ENCODE assay signal across 9 mouse cellular contexts in genomic region chr2:157715586-157716191, GRCm38 (mm10). TPM values are rescaled to one million over a fixed set of nuclear protein-coding genes. Genes with fewer than 3 reads are reported as not detected.
DNase-seq lines count a peak whose midpoint lies in the region; ATAC-seq lines count a peak whose summit lies in the region.
"Had no signal": no experiment of that assay in that cellular context is flagged by ENCODE, and none has a peak within 500 bp of the region (broad histone marks: within the 10 kb centered on the region; RNA-seq: fewer than 3 reads in every experiment).

No protein-coding gene starts in this region.

- H3K9ac ChIP-seq in hindbrain, embryonic 15.5 days: no peak overlapping the region

- H3K4me1 ChIP-seq in hindbrain, embryonic 15.5 days (replicated peaks): peaks cover 21% of the 10 kb centered on the region

- H3K36me3 ChIP-seq in hindbrain, embryonic 15.5 days: no peaks in the 10 kb centered on the region

- peak; percentile 74; the same call in 1 of the 2 replicates for ATAC-seq in hindbrain, embryonic 15.5 days (ENCODE audit: low FRiP score, low read depth)

- H3K27ac ChIP-seq in hindbrain, embryonic 15.5 days (replicated peaks): 0 out of 2 replicates have a peak overlapping the region, but pooled peaks have one; percentile 6
- H3K27ac ChIP-seq: heart, adult 2 months had no signal

- no peak overlapping the region; the same call in 1 of the 2 replicates for H3K4me2 ChIP-seq in hindbrain, embryonic 15.5 days

- WGBS in hindbrain, embryonic 15.5 days: 21% methylated on average over 12 of the region's 12 CpGs

- H3K9me3 ChIP-seq in hindbrain, embryonic 15.5 days: no peaks in the 10 kb centered on the region

- peak; percentile 42 for DNase-seq in adrenal gland, adult (ENCODE audit: inconsistent age in 2 of 2, low spot score in 1 of 2)
- DNase-seq in adrenal gland, postnatal 4 days (ENCODE audit: low spot score in 2 of 2): no peak
- peak; percentile 21 for DNase-seq in layer of hippocampus, adult 11-12 months (ENCODE audit: low spot score)
- no peak for DNase-seq in layer of hippocampus, adult 18-20 months (ENCODE audit: low spot score in 2 of 2)
- peak; percentile 17 for DNase-seq in ovary, postnatal 10 days (ENCODE audit: low spot score)
- no peak for DNase-seq in layer of hippocampus, adult 8-10 months (ENCODE audit: low spot score in 2 of 2)
- DNase-seq in thymus, postnatal 10 days (ENCODE audit: low spot score in 2 of 2): no peak

- H3K4me3 ChIP-seq in hindbrain, embryonic 15.5 days: no peak overlapping the region
- H3K4me3 ChIP-seq: heart, adult 2 months had no signal

- no peaks in the 10 kb centered on the region for H3K27me3 ChIP-seq in hindbrain, embryonic 15.5 days

RNA-seq across cellular contexts. Expression of gene Ctnnbl1, which starts 21.5 kb away (rescaled TPM):
- total RNA-seq in adrenal gland, postnatal 4 days (2021): 10 to 100 TPM; 26.7 to 29.0 TPM
- 10 to 100 TPM; 33.5 to 35.2 TPM for total RNA-seq in layer of hippocampus, adult 18-20 months (2021)
- polyA plus RNA-seq in hindbrain, embryonic 15.5 days (2015; fragmentation: Nextera tagmentation; extraction: Ambion mirVana): 55.6 and 58.9 TPM in 2 replicates
- 10 to 100 TPM; 27.3 to 37.7 (median 29.8) TPM for total RNA-seq in layer of hippocampus, adult 8-10 months (2022)

Comparison
In these comparisons a context has a peak if more than half of its experiments do, and no peak if none do; other contexts are left out.
1. DNase-seq: peak in adrenal gland, adult (2 of 2), layer of hippocampus, adult 11-12 months (single experiment) and ovary, postnatal 10 days (single experiment); none in adrenal gland, postnatal 4 days (0 of 2), layer of hippocampus, adult 18-20 months (0 of 2), layer of hippocampus, adult 8-10 months (0 of 2) and thymus, postnatal 10 days (0 of 2).